Mouse (Mus musculus): ENCODE measurements around the gene Glrx5. TPM values are rescaled to one million over a fixed set of nuclear protein-coding genes. Genes with fewer than 3 reads are reported as not detected.
A peak's percentile ranks its signal among the peaks of the same experiment; 100 is the strongest.

The Glrx5 gene
- polyA plus RNA-seq, 1 experiment from 2014 or later, result 653 TPM

DNA sequence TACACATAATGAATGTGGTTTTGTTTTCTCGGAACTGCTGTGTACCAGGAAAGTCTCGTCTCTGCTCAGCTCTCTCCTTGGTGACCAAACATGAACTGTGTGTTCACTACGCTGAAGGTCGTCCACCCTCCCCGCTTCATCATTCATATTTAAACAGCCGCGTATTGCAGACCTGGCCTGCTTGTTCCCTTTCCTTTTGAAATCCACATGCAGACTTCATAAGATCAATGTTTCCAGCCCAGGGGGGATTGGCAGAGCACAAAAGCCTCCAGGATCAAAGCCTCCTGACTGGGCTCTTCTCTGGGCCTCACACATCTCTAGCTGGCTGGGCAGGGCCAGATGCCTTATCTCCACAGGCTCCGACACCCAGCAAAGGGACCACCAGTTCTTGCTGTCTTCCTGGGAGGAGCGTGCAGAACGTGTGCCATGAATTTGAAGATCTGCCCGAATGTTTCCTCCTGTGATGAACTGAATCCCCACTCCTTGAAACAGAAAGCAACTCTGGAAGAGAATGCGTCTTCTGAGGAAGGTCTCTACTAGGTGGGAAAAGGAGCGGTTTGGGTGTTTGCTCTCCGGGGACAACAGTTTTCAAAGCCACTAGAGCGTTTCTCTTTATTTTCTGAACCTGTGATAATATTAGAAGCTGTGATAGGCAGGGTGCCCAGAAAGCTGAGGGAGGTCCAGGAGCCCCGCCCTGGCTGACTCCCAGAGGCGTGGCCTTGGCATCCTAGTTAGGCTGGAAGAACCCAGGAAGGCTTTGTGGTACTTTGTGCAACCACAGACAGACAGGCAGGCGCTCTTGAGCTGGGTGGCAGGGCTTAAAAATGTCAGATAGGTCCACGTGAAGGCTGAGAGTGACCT is 12.9 kb upstream of the Glrx5 start:
- Histone ChIP-seq H3K4me2 (peak overlapping the region; percentile 71), H3K27ac (peak overlapping the region; percentile 95), H3K36me3 (peaks cover 17% of the 10 kb centered on the region), H3K9me3 (replicated peaks) (peaks cover 15% of the 10 kb centered on the region), H3K9ac (peak overlapping the region; percentile 62), H3K4me1 (replicated peaks) (peaks cover 85% of the 10 kb centered on the region), H3K27me3 (no peaks in the 10 kb centered on the region), H3K4me3 (replicated peaks) (peak overlapping the region; percentile 42)
- peak; percentile 90 for ATAC-seq (ENCODE audit: low read depth)
- 17% methylated on average over 19 of the region's 19 CpGs for WGBS (ENCODE audit: insufficient replicate concordance)
- DNase-seq, result peak; percentile 79

DNA sequence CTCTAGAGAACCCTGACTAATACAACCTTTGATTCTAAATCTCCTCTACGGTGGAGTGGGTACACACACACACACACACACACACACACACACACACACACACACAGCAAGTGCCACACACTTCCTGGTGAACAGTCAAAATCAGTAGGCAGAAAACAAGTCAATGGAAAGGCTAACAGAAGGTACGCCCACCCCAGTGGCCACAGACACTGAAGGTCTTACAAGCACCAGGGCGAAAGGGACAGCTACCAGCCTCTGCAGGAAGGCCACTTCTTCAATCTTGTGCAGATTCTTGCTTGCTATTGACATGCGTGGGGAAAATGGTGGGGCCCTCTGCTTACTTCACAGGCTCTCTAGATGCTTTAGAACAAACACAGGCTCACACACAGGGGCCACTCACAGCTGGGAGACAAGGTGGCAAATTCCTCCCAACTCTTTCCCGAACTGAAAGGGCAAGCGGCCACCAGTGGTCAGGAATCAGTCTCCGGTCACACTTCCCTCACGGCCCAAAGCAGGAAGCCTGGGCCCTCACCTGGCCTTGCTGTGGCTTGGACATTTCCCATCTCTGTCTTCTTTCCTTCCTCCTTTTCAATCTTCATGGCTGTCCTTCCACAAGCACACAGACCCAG is 10.9 kb upstream of the Glrx5 start:
- Histone ChIP-seq H3K27me3 (no peaks in the 10 kb centered on the region), H3K4me3 (replicated peaks) (peak overlapping the region; percentile 5; the same call in 1 of the 2 replicates), H3K27ac (peak overlapping the region; percentile 95), H3K4me1 (replicated peaks) (peaks cover 86% of the 10 kb centered on the region), H3K9ac (peak overlapping the region; percentile 56), H3K4me2 (peak overlapping the region; percentile 71), H3K9me3 (replicated peaks) (peaks cover 15% of the 10 kb centered on the region), H3K36me3 (peaks cover 17% of the 10 kb centered on the region)
- DNase-seq (no peak), ATAC-seq (ENCODE audit: low read depth) (no peak)
- WGBS (ENCODE audit: insufficient replicate concordance), result 57% methylated on average over 8 of the region's 8 CpGs

DNA sequence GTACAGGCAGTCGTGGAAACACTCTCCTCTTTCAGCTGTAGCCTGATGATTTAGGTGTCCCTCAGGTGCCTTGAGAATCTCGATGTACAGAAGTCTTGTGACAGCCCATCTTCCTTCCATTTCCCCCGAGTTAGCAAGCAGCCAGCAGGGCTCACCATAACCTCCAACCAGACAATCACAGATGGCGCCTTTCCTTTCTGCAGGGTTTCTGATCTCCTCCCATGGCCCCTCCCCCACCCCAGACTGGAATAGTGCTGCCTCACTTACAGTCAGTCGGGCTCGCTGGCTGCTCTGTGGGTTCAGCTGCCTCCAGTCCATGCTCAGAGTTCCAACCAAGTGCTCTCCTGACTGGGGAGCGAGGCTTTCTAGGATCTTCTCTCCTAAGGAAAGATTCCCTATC is 10.3 kb upstream of the Glrx5 start:
- peak overlapping the region; percentile 95 for H3K27ac ChIP-seq
- peak overlapping the region; percentile 5; the same call in 1 of the 2 replicates for H3K4me3 ChIP-seq (replicated peaks)
- H3K4me2 ChIP-seq, result peak overlapping the region; percentile 71
- H3K27me3 ChIP-seq, result no peaks in the 10 kb centered on the region
- DNase-seq, result no peak
- peaks cover 17% of the 10 kb centered on the region for H3K36me3 ChIP-seq
- 24% methylated on average over 7 of the region's 7 CpGs for WGBS (ENCODE audit: insufficient replicate concordance)
- peaks cover 15% of the 10 kb centered on the region for H3K9me3 ChIP-seq (replicated peaks)
- H3K9ac ChIP-seq, result peak overlapping the region; percentile 56
- peaks cover 84% of the 10 kb centered on the region for H3K4me1 ChIP-seq (replicated peaks)
- ATAC-seq (ENCODE audit: low read depth), result no peak

DNA sequence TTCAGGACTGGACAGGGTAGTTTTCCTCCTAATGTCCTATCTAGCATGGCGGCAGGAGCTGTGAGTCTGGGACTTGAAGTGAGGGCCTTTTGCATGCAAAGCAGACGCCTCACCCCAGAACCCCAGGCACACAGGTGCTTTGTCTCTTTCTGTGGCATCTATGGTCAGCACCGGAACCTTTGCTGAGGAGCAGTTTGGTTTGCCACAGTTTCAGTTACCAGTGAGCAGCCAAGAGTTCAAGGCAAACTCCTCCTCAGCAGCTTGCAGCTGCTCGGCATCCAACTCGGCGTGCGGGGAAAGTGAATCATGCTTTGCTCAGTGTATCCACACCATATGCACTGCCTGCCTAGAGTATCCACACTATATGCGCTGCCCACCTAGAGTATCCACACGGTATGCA is 9.7 kb upstream of the Glrx5 start:
- no peak for DNase-seq
- WGBS (ENCODE audit: insufficient replicate concordance), result 91% methylated on average over 9 of the region's 9 CpGs
- Histone ChIP-seq H3K4me1 (replicated peaks) (peaks cover 83% of the 10 kb centered on the region), H3K4me2 (peak overlapping the region; percentile 71; the same call in 1 of the 2 replicates), H3K4me3 (replicated peaks) (no peak overlapping the region), H3K9ac (peak overlapping the region; percentile 56; the same call in 1 of the 2 replicates), H3K27me3 (no peaks in the 10 kb centered on the region), H3K27ac (peak overlapping the region; percentile 95; the same call in 1 of the 2 replicates), H3K9me3 (replicated peaks) (peaks cover 15% of the 10 kb centered on the region), H3K36me3 (peaks cover 17% of the 10 kb centered on the region)
- no peak for ATAC-seq (ENCODE audit: low read depth)

DNA sequence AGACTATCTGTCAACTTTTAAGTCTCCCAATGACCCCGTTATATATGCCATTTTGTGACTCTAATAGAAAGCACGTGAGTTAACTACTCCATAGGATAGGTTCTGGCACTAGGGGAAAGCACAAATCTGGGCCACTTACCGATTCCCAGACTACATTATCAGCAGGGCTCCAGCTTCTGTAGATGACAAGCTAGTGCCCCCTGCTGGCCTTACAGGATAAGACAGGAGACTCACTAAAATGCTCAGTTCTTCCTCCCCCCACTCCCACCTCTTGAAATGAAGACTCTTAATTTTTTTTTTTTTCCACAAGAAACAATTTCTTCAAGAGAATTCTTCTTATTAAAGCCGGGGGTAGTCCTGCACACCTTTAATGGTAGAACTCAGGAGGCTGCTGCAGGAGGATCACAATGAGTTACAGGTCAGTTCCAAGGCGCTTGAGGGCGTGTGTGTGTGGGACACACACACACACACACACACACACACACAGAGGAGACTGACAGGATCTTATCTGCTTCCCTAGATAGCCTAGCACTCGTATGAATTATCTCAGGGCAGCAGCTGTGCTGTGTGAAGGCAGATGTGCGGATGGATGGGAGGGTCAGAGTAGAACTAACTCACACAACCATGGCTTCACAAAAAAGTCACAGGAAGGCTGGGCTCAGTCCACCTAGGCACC is 7.1 kb upstream of the Glrx5 start:
- Histone ChIP-seq H3K4me1 (replicated peaks) (peaks cover 83% of the 10 kb centered on the region), H3K9me3 (replicated peaks) (peaks cover 15% of the 10 kb centered on the region), H3K4me2 (peak overlapping the region; percentile 64), H3K27me3 (no peaks in the 10 kb centered on the region), H3K36me3 (peaks cover 34% of the 10 kb centered on the region), H3K9ac (peak overlapping the region; percentile 72), H3K27ac (peak overlapping the region; percentile 99), H3K4me3 (replicated peaks) (peak overlapping the region; percentile 32)
- DNase-seq (peak; percentile 80), ATAC-seq (ENCODE audit: low read depth) (peak; percentile 81)
- 10% methylated on average over 8 of the region's 8 CpGs for WGBS (ENCODE audit: insufficient replicate concordance)

DNA sequence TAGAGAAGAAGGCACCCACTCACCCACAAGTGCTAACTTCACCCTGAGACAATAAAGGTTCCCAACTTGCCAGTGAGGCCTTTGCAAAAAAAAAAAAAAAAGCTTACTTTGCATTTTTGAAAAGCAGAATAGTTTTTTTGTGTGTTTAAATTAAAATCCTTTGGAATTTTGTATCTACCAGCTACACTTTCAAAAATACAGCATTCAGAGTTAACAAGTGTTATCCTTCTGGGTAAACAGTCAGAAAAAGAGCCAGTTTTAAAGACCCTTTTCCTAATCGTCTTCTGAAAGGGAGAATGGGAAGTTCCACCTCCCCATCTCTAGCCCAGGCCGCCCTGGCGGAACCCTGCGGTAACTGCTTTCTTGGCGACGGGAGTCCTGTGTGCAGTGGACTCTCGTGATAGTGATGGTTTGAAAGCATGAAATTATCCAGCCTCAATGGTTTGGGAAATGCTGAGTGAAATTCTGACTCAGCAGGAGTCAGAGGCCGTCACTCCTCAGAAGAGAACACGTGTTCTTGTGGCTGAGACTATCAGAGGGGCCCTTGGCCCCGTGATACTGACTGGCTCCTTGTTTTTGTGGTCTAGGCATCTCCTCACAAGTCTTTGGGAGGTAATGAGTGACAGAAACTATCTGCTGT is 6.4 kb upstream of the Glrx5 start:
- Histone ChIP-seq H3K27me3 (no peaks in the 10 kb centered on the region), H3K4me2 (peak overlapping the region; percentile 64), H3K9ac (peak overlapping the region; percentile 72), H3K4me1 (replicated peaks) (peaks cover 83% of the 10 kb centered on the region), H3K4me3 (replicated peaks) (peak overlapping the region; percentile 32), H3K27ac (peak overlapping the region; percentile 99), H3K36me3 (peaks cover 36% of the 10 kb centered on the region), H3K9me3 (replicated peaks) (peaks cover 15% of the 10 kb centered on the region)
- DNase-seq (peak; percentile 70), ATAC-seq (ENCODE audit: low read depth) (peak; percentile 52)
- WGBS (ENCODE audit: insufficient replicate concordance), result 10% methylated on average over 10 of the region's 10 CpGs

DNA sequence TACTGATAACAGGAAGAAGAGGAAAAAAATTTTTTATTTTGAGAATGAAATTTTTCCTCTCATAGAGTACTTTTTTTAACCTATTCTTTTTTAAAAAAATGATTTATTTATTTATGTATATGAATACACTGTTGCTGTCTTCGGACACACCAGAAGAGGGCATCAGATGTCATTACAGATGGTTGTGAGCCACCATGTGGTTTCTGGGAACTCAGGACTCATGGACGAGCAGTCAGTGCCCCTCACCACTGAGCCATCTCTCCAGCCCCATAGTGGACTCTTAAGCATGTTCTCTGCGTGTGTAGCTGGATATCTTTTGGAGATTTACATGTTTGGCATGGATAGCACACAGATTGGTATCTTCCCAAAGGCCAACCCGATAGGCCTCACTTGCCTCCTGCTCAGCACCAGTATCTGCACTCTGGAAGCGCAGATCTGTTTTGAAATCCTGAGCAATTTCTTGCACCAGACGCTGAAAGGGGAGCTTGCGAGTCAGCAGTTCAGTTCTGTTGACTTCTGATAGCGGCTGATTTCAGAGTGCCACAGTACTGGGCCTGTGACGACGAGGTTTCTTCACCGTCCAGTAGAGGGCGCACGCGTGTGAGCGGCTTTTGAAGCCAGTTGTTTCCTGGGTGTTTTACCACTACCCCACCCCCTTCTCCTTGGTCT is 5.0 kb upstream of the Glrx5 start:
- ATAC-seq (ENCODE audit: low read depth), result peak; percentile 52
- peak; percentile 93 for DNase-seq
- H3K4me3 ChIP-seq (replicated peaks), result 0 out of 2 replicates have a peak overlapping the region, but pooled peaks have one; percentile 16
- H3K9me3 ChIP-seq (replicated peaks), result peaks cover 15% of the 10 kb centered on the region
- H3K4me2 ChIP-seq, result peak overlapping the region; percentile 42
- H3K36me3 ChIP-seq, result peaks cover 35% of the 10 kb centered on the region
- WGBS (ENCODE audit: insufficient replicate concordance), result 6% methylated on average over 15 of the region's 15 CpGs
- peak overlapping the region; percentile 64 for H3K9ac ChIP-seq
- H3K27me3 ChIP-seq, result no peaks in the 10 kb centered on the region
- H3K27ac ChIP-seq, result peak overlapping the region; percentile 99
- H3K4me1 ChIP-seq (replicated peaks), result peaks cover 71% of the 10 kb centered on the region

DNA sequence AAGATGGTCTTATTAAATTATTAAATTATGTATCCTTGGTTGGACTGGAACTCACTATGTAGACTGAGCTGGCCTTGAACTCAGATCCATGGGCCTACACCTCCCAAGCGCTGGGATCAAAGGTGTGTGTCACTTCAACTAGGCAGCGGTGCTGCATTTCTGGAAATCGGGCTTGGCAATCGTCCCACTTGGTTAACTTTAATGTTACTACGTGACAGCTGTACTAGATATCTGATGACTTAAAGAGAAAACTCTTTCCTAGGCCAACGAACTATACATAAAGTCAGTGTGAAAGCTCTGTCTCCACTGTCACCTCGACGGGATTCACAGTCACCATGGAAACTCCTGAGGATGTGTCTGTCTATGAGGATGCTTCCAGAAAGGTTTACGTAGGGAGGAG is 2.6 kb upstream of the Glrx5 start:
- Histone ChIP-seq H3K4me3 (replicated peaks) (peak overlapping the region; percentile 81), H3K27ac (peak overlapping the region; percentile 99), H3K27me3 (no peaks in the 10 kb centered on the region), H3K4me1 (replicated peaks) (peaks cover 72% of the 10 kb centered on the region), H3K36me3 (peaks cover 26% of the 10 kb centered on the region), H3K9ac (peak overlapping the region; percentile 89; the same call in 1 of the 2 replicates), H3K4me2 (peak overlapping the region; percentile 92), H3K9me3 (replicated peaks) (no peaks in the 10 kb centered on the region)
- 82% methylated on average over 9 of the region's 9 CpGs for WGBS (ENCODE audit: insufficient replicate concordance)
- no peak for ATAC-seq (ENCODE audit: low read depth)
- DNase-seq, result no peak

DNA sequence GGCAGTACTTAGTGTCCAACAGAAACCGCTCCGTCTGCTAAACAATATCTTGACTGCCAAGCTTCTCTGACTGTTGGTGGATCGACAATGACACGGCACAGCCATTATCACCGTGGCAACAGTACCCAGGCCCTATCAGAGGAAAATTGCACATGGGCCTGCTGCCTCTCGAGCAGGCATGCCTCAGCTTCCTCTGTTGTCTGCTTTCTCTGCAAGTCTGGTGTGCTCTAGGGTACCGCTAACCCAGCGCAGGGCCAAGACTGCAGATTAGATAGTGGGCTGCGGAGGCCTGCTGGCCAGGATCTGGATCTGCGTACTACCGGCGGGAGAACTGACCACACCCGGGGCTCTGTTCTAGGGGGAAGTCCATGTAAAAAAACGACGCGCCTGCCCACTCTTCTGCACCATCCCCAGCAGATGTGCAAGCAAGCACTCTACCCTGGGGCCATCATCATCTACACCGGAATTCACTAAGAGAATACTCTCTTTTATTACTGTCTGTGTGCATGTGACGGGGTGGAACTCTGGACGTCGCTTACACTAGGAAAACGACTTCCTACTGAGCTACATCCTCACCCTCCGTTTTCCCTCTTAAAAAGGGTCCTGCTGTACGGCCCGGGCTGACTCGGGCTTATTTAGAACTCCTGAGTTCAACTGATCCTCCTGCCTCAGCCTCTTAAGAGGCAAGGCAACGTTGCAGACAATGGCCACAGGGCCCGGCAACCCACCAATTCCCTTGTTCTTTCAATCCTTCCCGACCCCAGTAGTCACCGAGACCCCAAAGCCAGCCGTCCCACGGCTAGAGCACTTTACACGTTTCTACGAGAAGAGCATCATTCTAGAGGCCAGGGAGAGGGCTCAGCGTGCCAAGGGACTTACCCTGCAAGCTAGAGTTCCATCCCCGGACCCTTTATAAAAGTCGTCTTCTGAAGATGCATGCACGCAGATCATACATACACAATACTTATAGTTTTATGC is 1.1 kb upstream of the Glrx5 start:
- Histone ChIP-seq H3K4me2 (peak overlapping the region; percentile 92), H3K27ac (peak overlapping the region; percentile 99), H3K36me3 (peaks cover 40% of the 10 kb centered on the region), H3K27me3 (no peaks in the 10 kb centered on the region), H3K9me3 (replicated peaks) (no peaks in the 10 kb centered on the region), H3K4me3 (replicated peaks) (peak overlapping the region; percentile 81), H3K4me1 (replicated peaks) (peaks cover 72% of the 10 kb centered on the region), H3K9ac (peak overlapping the region; percentile 89)
- ATAC-seq (ENCODE audit: low read depth) (no peak), DNase-seq (no peak)
- 1% methylated on average over 37 of the region's 37 CpGs for WGBS (ENCODE audit: insufficient replicate concordance)

Measured in liver, embryonic 13.5 days (tissue).